Mouse (Mus musculus): ENCODE results near the gene Zfp748.

Zfp748 gene

GRCm38 (mm10) chr13:67553730-67554129 is at the start of gene Zfp748:
Gene Zfp748, minus strand, starts transcription at chr13:67553830.
- no peak for DNase-seq (ENCODE audit: low spot score)

DNA sequence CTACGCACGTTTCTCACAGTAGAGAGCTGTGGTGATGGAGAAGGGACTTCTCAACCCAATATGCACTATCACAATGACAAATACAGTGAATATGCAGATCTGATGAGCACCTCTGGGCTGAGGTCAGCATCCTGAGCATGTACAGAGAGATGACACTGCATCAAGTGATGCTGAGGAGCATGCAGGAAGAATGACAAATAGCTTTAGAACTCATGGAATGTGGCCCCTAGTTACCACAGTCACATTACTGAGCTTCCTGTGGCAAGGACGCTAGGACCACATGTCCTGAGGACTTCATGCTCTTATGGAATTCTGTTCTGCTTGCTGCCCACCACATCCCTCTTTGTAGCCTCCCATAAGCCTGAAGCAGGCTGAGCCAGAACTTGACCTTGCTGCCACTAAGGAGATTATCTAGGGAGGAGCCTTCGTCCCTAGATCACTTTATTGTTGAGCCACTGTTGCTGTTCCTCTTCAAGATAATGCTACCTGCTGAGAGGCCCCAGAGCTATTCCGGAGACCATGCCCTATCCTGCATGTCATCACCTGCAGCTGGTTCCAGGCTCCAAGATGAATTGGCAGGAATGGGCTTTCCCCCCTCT is 19.1 kb upstream of the Zfp748 start:
- no peak for DNase-seq (ENCODE audit: low spot score)

GRCm38 (mm10) chr13:67552505-67553346 is 904 bp downstream of the Zfp748 start:
- DNase-seq (ENCODE audit: low spot score), result peak; percentile 77

DNA sequence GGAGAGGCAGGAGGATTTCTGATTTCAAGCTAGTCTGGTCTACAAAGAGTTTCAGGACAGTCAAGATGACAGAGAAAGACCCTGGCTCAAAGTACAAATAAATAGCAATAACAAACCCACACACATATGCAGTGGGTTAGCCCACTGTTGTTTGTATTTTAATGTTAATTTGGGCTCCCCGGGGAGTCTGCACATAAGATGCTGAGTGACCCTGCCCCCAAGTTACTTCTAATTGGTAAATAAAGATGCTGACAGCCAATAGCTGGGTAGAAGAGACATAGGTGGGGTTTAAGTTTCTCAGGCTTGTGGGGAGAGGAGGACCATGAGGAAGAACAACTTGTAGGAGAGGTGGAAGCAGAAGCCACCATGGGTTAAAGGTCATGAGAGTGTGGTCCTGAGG is 7.7 kb downstream of the Zfp748 start:
- no peak for DNase-seq (ENCODE audit: low spot score)

- DNase-seq (ENCODE audit: low spot score), result no peak
Observed at GRCm38 (mm10) chr13:67527049-67527730, 26.4 kb downstream of the Zfp748 start.

GRCm38 (mm10) chr13:67525753-67526410 is 27.7 kb downstream of the Zfp748 start, which contains the start of the genes Gm26965 and Zfp87:
Gene Gm26965, minus strand, starts transcription at chr13:67526151.
Gene Zfp87, minus strand, starts transcription at chr13:67526177.
- DNase-seq (ENCODE audit: low spot score), result peak; percentile 81

- no peak for DNase-seq (ENCODE audit: low spot score)
Observed at GRCm38 (mm10) chr13:67500908-67501307, 52.7 kb downstream of the Zfp748 start.

DNA sequence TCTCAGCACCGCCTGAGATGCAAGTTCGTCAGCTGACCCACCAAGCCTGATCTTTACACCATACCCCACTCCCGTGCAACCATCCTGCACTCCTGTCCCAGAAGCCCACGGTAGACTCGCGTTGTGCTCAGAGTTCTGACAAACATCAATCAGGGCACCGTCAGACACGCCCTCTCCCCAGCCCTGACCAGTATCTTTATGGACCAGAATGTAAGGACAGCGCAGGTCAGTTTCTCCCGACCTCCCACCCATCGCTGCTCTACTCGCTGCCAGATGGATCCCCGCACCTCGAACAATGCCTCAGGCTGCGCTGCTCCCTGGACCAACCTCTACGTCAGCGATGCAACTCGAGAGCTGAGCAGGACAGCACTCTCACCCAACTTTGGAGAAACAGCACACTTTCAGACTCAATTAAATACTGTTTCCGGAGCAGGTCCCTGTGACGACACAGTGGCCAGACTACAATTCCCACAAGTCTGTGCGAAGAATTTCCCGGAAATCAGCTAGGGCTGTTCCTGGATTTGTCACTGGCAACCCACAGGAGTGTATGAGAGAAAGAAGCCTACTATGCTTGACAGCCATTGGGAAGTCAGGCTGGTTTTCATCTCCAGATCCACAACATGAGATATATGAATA is 53.4 kb downstream of the Zfp748 start, which contains the start of gene Zfp58:
TSS of gene Zfp58 (minus strand) at position 472 of the 636 bp plus-strand sequence.
- DNase-seq (ENCODE audit: low spot score), result peak; percentile 77

- DNase-seq (ENCODE audit: low spot score), result no peak
Observed at GRCm38 (mm10) chr13:67495631-67496030, 58.0 kb downstream of the Zfp748 start.

All from layer of hippocampus, adult 9-10 months (tissue).